Mouse (Mus musculus) MEL (cell line): ENCODE measurements around the gene Itga9. TPM values are rescaled to one million over a fixed set of nuclear protein-coding genes. Genes with fewer than 3 reads are reported as not detected.

Experiments
- DNase-seq: peaks from one replicate; pipeline ENCODE4 v3.0.0; 2011; ENCODE audit warnings: low read depth, low spot score
- H3K27ac ChIP-seq: 2 replicates; pipeline ENCODE4 v1.5.1; 2012; ENCODE audit warnings: low read depth, mild to moderate bottlenecking, control low read depth, low read length, moderate library complexity; ENCODE audit not compliant: control insufficient read depth
- H3K27me3 ChIP-seq, 2 experiments: fragments of 150-350 bp in 1 of 2; sonication (generic) in 1 of 2; 2 replicates each; pipeline ENCODE4 v1.6.1; 2012; ENCODE audit warnings: low read length in 2 of 2, mild to moderate bottlenecking in 2 of 2, improper control_type of control experiment in 1 of 2, moderate library complexity in 1 of 2; ENCODE audit not compliant: insufficient read depth in 2 of 2, control insufficient read depth in 1 of 2
- H3K36me3 ChIP-seq, 2 experiments: 2 replicates each; pipeline ENCODE4 v1.6.1; 2012 to 2014; ENCODE audit warnings: low read length in 2 of 2, improper control_type of control experiment in 1 of 2, inconsistent platforms in 1 of 2, mild to moderate bottlenecking in 1 of 2; ENCODE audit not compliant: insufficient read depth in 2 of 2, control insufficient read depth in 1 of 2
- H3K4me1 ChIP-seq, 2 experiments: fragments of 150-350 bp in 1 of 2; sonication (generic) in 1 of 2; 2 replicates each; pipeline ENCODE4 v1.6.1; 2012; ENCODE audit warnings: low read length in 2 of 2, improper control_type of control experiment in 1 of 2, mild to moderate bottlenecking in 1 of 2; ENCODE audit not compliant: insufficient read depth in 2 of 2, control insufficient read depth in 1 of 2
- H3K4me3 ChIP-seq, 2 experiments: fragments of 150-350 bp in 1 of 2; sonication (generic) in 1 of 2; 2 replicates each; pipeline ENCODE4 v1.5.1; 2012; ENCODE audit warnings: low read depth in 2 of 2, low read length in 2 of 2, mild to moderate bottlenecking in 2 of 2, moderate library complexity in 2 of 2, control low read depth in 1 of 2, improper control_type of control experiment in 1 of 2; ENCODE audit not compliant: control insufficient read depth in 1 of 2, insufficient read depth in 1 of 2
- H3K79me2 ChIP-seq: 2 replicates; pipeline ENCODE4 v1.6.1; 2012; ENCODE audit warnings: mild to moderate bottlenecking, low read length, moderate library complexity; ENCODE audit not compliant: control insufficient read depth, poor library complexity, insufficient read depth
- H3K9ac ChIP-seq: 2 replicates; pipeline ENCODE4 v1.6.1; 2012; ENCODE audit warnings: low read depth, mild to moderate bottlenecking, control low read depth, low read length, moderate library complexity; ENCODE audit not compliant: control insufficient read depth, poor library complexity, severe bottlenecking
- H3K9me3 ChIP-seq: fragments of 150-350 bp; sonication (generic); replicated peaks from 2 replicates; pipeline ENCODE4 v1.6.1; 2012; ENCODE audit warnings: mild to moderate bottlenecking, low read length, improper control_type of control experiment, moderate library complexity; ENCODE audit not compliant: insufficient read depth
- BHLHE40 ChIP-seq: IDR thresholded peaks from 2 replicates; pipeline ENCODE4 v1.6.1; 2012; ENCODE audit warnings: low read depth, mild to moderate bottlenecking, inconsistent platforms, low read length, improper control_type of control experiment, borderline replicate concordance
- CHD1 ChIP-seq: IDR thresholded peaks from 2 replicates; pipeline ENCODE4 v1.6.1; 2012; ENCODE audit warnings: low read depth, mild to moderate bottlenecking, inconsistent platforms, low read length, improper control_type of control experiment
- CHD2 ChIP-seq: IDR thresholded peaks from 2 replicates; pipeline ENCODE4 v1.6.1; 2011; ENCODE audit warnings: low read length, improper control_type of control experiment
- CTCF ChIP-seq, 3 experiments: IDR thresholded peaks in 2 of 3; conservative IDR thresholded peaks in 1 of 3; 2 replicates each; pipeline ENCODE4 v1.5.1; 2011 to 2012; ENCODE audit warnings: low read length in 3 of 3, low read depth in 2 of 3, mild to moderate bottlenecking in 2 of 3, improper control_type of control experiment in 1 of 3, inconsistent platforms in 1 of 3, mixed read lengths in 1 of 3, moderate library complexity in 1 of 3; ENCODE audit not compliant: control insufficient read depth in 1 of 3, insufficient read depth in 1 of 3, poor library complexity in 1 of 3, severe bottlenecking in 1 of 3
- E2F4 ChIP-seq: IDR thresholded peaks from 2 replicates; pipeline ENCODE4 v1.6.1; 2011; ENCODE audit warnings: low read depth, low read length, improper control_type of control experiment, borderline replicate concordance
- EP300 ChIP-seq, 2 experiments: IDR thresholded peaks; 2 replicates each; pipeline ENCODE4 v1.6.1; 2011; ENCODE audit warnings: improper control_type of control experiment in 2 of 2, low read length in 2 of 2, low read depth in 1 of 2, mild to moderate bottlenecking in 1 of 2
- ETS1 ChIP-seq: IDR thresholded peaks from 2 replicates; pipeline ENCODE4 v1.6.1; 2012; ENCODE audit warnings: low read depth, mild to moderate bottlenecking, inconsistent platforms, low read length, improper control_type of control experiment, moderate library complexity
- GATA1 ChIP-seq: IDR thresholded peaks from 2 replicates; pipeline ENCODE4 v1.6.1; 2011; ENCODE audit warnings: low read depth, low read length, improper control_type of control experiment
- HCFC1 ChIP-seq: IDR thresholded peaks from 2 replicates; pipeline ENCODE4 v1.6.1; 2012; ENCODE audit warnings: low read depth, mild to moderate bottlenecking, inconsistent platforms, low read length, improper control_type of control experiment, moderate library complexity
- JUND ChIP-seq: IDR thresholded peaks from 2 replicates; pipeline ENCODE4 v1.6.1; 2011; ENCODE audit warnings: low read depth, mild to moderate bottlenecking, improper control_type of control experiment, low read length
- KAT2A ChIP-seq: conservative IDR thresholded peaks from 2 replicates; pipeline ENCODE4 v1.6.1; 2012; ENCODE audit warnings: low read depth, low read length, improper control_type of control experiment, inconsistent platforms
- MAFK ChIP-seq: IDR thresholded peaks from 2 replicates; pipeline ENCODE4 v1.6.1; 2011; ENCODE audit warnings: low read depth, mild to moderate bottlenecking, low read length, improper control_type of control experiment, borderline replicate concordance
- MAX ChIP-seq: IDR thresholded peaks from 2 replicates; pipeline ENCODE4 v1.6.1; 2011; ENCODE audit warnings: low read length, improper control_type of control experiment
- MAZ ChIP-seq: IDR thresholded peaks from 2 replicates; pipeline ENCODE4 v1.6.1; 2012; ENCODE audit warnings: low read depth, mild to moderate bottlenecking, inconsistent platforms, low read length, improper control_type of control experiment
- MEF2A ChIP-seq: IDR thresholded peaks from 2 replicates; pipeline ENCODE4 v1.6.1; 2014; ENCODE audit warnings: low read depth, mild to moderate bottlenecking, inconsistent platforms, low read length, improper control_type of control experiment; ENCODE audit not compliant: poor library complexity, insufficient replicate concordance, severe bottlenecking; ENCODE audit errors: extremely low read depth
- MXI1 ChIP-seq: IDR thresholded peaks from 2 replicates; pipeline ENCODE4 v1.6.1; 2011; ENCODE audit warnings: mild to moderate bottlenecking, low read depth, low read length, improper control_type of control experiment
- MYC ChIP-seq: IDR thresholded peaks from 2 replicates; pipeline ENCODE4 v1.6.1; 2011; ENCODE audit warnings: low read depth, mild to moderate bottlenecking, low read length, improper control_type of control experiment, moderate library complexity
- NELFE ChIP-seq: IDR thresholded peaks from 2 replicates; pipeline ENCODE4 v1.6.1; 2011; ENCODE audit warnings: low read depth, low read length, improper control_type of control experiment
- NRF1 ChIP-seq: IDR thresholded peaks from 2 replicates; pipeline ENCODE4 v1.6.1; 2014; ENCODE audit warnings: low read depth, mild to moderate bottlenecking, inconsistent platforms, low read length, improper control_type of control experiment, moderate library complexity; ENCODE audit not compliant: poor library complexity, insufficient read depth, severe bottlenecking
- POLR2A ChIP-seq, 2 experiments: IDR thresholded peaks; 2 replicates each; pipeline ENCODE4 v1.6.1; 2011 to 2012; ENCODE audit warnings: low read length in 2 of 2, mild to moderate bottlenecking in 2 of 2, control low read depth in 1 of 2, improper control_type of control experiment in 1 of 2, low read depth in 1 of 2, moderate library complexity in 1 of 2; ENCODE audit not compliant: control insufficient read depth in 1 of 2, insufficient read depth in 1 of 2, poor library complexity in 1 of 2
- RAD21 ChIP-seq: IDR thresholded peaks from 2 replicates; pipeline ENCODE4 v1.6.1; 2011; ENCODE audit warnings: mild to moderate bottlenecking, low read depth, low read length, improper control_type of control experiment
- RCOR1 ChIP-seq: IDR thresholded peaks from 2 replicates; pipeline ENCODE4 v1.6.1; 2012; ENCODE audit warnings: low read depth, mild to moderate bottlenecking, inconsistent platforms, low read length, improper control_type of control experiment
- SIN3A ChIP-seq: IDR thresholded peaks from 2 replicates; pipeline ENCODE4 v1.6.1; 2012; ENCODE audit warnings: low read length, improper control_type of control experiment, inconsistent platforms
- SMC3 ChIP-seq: IDR thresholded peaks from 2 replicates; pipeline ENCODE4 v1.6.1; 2011; ENCODE audit warnings: low read depth, low read length, improper control_type of control experiment
- TAL1 ChIP-seq: IDR thresholded peaks from 2 replicates; pipeline ENCODE4 v1.6.1; 2012; ENCODE audit warnings: mild to moderate bottlenecking, inconsistent platforms, low read length, moderate library complexity, mixed read lengths
- TBP ChIP-seq: IDR thresholded peaks from 2 replicates; pipeline ENCODE4 v1.8.0; 2011; ENCODE audit warnings: low read depth, low read length, improper control_type of control experiment
- TCF12 ChIP-seq: IDR thresholded peaks from 2 replicates; pipeline ENCODE4 v1.6.1; 2014; ENCODE audit warnings: low read depth, mild to moderate bottlenecking, inconsistent platforms, low read length, improper control_type of control experiment, moderate library complexity
- UBTF ChIP-seq: IDR thresholded peaks from 2 replicates; pipeline ENCODE4 v1.6.1; 2012; ENCODE audit warnings: low read depth, mild to moderate bottlenecking, inconsistent platforms, low read length, improper control_type of control experiment, moderate library complexity, borderline replicate concordance; ENCODE audit not compliant: insufficient read depth
- USF2 ChIP-seq, 2 experiments: IDR thresholded peaks; 2 replicates each; pipeline ENCODE4 v1.6.1; 2011 to 2012; ENCODE audit warnings: improper control_type of control experiment in 2 of 2, low read length in 2 of 2, borderline replicate concordance in 1 of 2, inconsistent platforms in 1 of 2, low read depth in 1 of 2, mild to moderate bottlenecking in 1 of 2; ENCODE audit not compliant: insufficient read depth in 1 of 2
- ZC3H11A ChIP-seq: IDR thresholded peaks from 2 replicates; pipeline ENCODE4 v1.6.1; 2012; ENCODE audit warnings: low read depth, mild to moderate bottlenecking, inconsistent platforms, low read length, improper control_type of control experiment
- ZKSCAN1 ChIP-seq: IDR thresholded peaks from 2 replicates; pipeline ENCODE4 v1.6.1; 2012; ENCODE audit warnings: low read depth, mild to moderate bottlenecking, inconsistent platforms, low read length, improper control_type of control experiment, moderate library complexity
- ZMIZ1 ChIP-seq: IDR thresholded peaks from 2 replicates; pipeline ENCODE4 v1.6.1; 2012; ENCODE audit warnings: low read depth, mild to moderate bottlenecking, inconsistent platforms, low read length, improper control_type of control experiment, moderate library complexity
- ZNF384 ChIP-seq: IDR thresholded peaks from 2 replicates; pipeline ENCODE4 v1.6.1; 2012; ENCODE audit warnings: low read depth, mild to moderate bottlenecking, inconsistent platforms, low read length, improper control_type of control experiment
- polyA plus RNA-seq, 2 experiments: library from polyadenylated mRNA; stranded (reverse) in 1 of 2; unstranded in 1 of 2; fragments of >175 nt in 1 of 2; fragments of >200 nt in 1 of 2; gene quantifications; 2 replicates each; pipeline versions ENCODE4 v1.2.1 to v1.2.4; 2012; ENCODE audit warnings: low replicate concordance in 2 of 2, low read depth in 1 of 2; ENCODE audit not compliant: insufficient read length in 2 of 2, insufficient read depth in 1 of 2, missing spikeins in 1 of 2
- total RNA-seq: library from RNA; depleted of rRNA; stranded (reverse); fragments of 300-350 nt; gene quantifications from 2 replicates; pipeline ENCODE4 v1.2.3, GENCODE M21; 2012

Gene Itga9
- total and polyA plus RNA-seq, 3 experiments, result 0.19 to 0.21 TPM; not detected in 1

DNA sequence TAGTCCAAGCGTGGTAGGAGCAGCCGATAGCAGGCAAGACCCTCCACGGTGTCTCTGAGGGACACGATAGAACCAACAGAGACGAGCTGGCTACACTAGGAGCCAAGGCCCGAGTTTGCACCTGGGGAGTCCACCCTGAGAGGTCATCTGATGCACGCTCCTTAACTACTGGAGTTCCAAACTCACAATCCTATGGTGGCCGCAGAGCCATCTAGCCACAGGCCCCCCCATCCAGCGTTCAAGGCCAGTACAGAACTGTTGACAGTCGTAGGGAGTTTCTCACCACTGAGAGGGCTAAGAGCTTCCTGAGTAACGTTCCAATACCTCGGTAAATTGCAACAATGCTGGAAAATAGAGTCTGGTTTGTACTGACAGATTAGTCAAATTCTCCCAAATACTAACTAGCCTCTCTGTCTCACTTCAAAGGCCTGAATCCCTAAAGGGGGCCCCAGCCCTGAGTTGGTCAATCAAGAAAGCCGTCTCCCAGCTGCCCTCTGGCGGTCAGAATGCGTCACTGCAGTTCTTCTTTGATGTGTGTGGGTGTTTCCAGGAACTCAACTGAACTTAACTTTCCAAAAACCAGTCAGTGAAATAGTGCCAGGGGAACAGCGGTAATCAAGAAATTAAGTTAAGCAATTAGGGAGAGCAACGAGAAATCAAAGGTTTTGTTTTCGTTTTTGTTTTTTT lies 301.6 kb downstream of the Itga9 start:
- Histone ChIP-seq H3K79me2 (no peaks in the 10 kb centered on the region), H3K9me3 (no peaks in the 10 kb centered on the region), H3K9ac (no peak overlapping the region), H3K36me3 (peaks cover 0 to under 1% of the 10 kb centered on the region in 2 experiments; a peak in 1 of 4 replicates), H3K27ac (no peak overlapping the region), H3K4me1 (0 out of 4 replicates have a peak, but pooled peaks cover 0 to 1% of the 10 kb centered on the region in 2 experiments), H3K4me3 (no peak overlapping the region), H3K27me3 (peaks cover 0 to under 1% of the 10 kb centered on the region in 2 experiments; a peak in 2 of 4 replicates)
- TF ChIP-seq MYC (no peak), E2F4 (no peak), CHD1 (no peak), ZNF384 (no peak), MAX (no peak), MXI1 (no peak), RAD21 (peak; percentile 76), ZKSCAN1 (no peak), TCF12 (no peak), ETS1 (no peak), MAZ (no peak), USF2 (IDR thresholded peaks at IDR 0.05; ENCODE audit: borderline replicate concordance in 1 of 2, insufficient read depth in 1 of 2, low read depth in 1 of 2, low read length in 2 of 2) (no peak), RCOR1 (no peak), BHLHE40 (no peak), UBTF (no peak), POLR2A (IDR thresholded peaks at IDR 0.05; ENCODE audit: control insufficient read depth in 1 of 2, insufficient read depth in 1 of 2, low read depth in 1 of 2, low read length in 2 of 2, poor library complexity in 1 of 2) (no peak), MEF2A (no peak), NRF1 (no peak), ZC3H11A (peak; percentile 58), GATA1 (no peak), CHD2 (no peak), MAFK (no peak), HCFC1 (no peak), KAT2A (no peak), NELFE (no peak), JUND (no peak), TAL1 (no peak), CTCF (IDR thresholded peaks at IDR 0.05 in 2 of 3, conservative IDR thresholded peaks at IDR 0.05 in 1 of 3; ENCODE audit: control insufficient read depth in 1 of 3, insufficient read depth in 1 of 3, low read depth in 2 of 3, low read length in 3 of 3, poor library complexity in 1 of 3, severe bottlenecking in 1 of 3) (peak; percentile 90 to 93 (median 92)), ZMIZ1 (no peak), EP300 (IDR thresholded peaks at IDR 0.05; ENCODE audit: low read depth in 1 of 2, low read length in 2 of 2) (peak in 1 of 2 experiments; percentile 39; a peak in 1 of 4 replicates), TBP (no peak), SMC3 (peak; percentile 95), SIN3A (0 out of 2 replicates have a peak, but pooled peaks have one; percentile 28)
- peak; percentile 84 for DNase-seq
